ENCODE assay signal across 24 mouse cellular contexts in the genomic region with DNA sequence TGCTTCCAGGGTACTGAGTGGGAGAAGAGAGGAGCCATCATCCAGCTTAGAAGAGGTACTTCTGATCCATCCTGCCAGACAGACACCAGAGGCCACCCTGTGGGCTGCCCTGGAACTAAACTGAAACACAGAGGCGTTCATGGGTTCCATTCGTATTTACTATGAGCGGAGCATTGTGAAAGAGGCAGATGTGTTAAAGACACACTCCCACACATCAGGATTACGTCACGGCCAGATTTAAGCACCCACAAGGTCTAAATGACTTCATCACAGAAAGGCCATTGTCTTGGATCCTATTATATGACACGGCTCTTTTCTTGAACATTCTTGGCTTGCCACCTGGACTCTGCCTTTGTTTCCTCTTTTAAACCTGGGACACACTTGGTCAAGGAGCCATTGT.
DNase-seq lines count a peak whose midpoint lies in the region; ATAC-seq and TF ChIP-seq lines count a peak whose summit lies in the region.
"Had no signal": no experiment of that assay in that cellular context is flagged by ENCODE, and none has a peak within 500 bp of the region (broad histone marks: within the 10 kb centered on the region; RNA-seq: fewer than 3 reads in every experiment).

No protein-coding gene starts in this region.

- 73% methylated on average over 6 of the region's 6 CpGs for WGBS in forebrain, embryonic 15.5 days
- 73% methylated on average over 6 of the region's 6 CpGs for WGBS in forebrain, embryonic 16.5 days
- 82% methylated on average over 6 of the region's 6 CpGs for WGBS in intestine, postnatal 0 days
- WGBS in intestine, embryonic 15.5 days, result 86% methylated on average over 6 of the region's 6 CpGs

- H3K4me1 ChIP-seq in forebrain, embryonic 15.5 days, result no peaks in the 10 kb centered on the region; the same call in 1 of the 2 replicates
- H3K4me1 ChIP-seq in forebrain, embryonic 16.5 days (replicated peaks; ENCODE audit: control insufficient read depth, insufficient read depth, low read length), result no peaks in the 10 kb centered on the region
- H3K4me1 ChIP-seq in intestine, postnatal 0 days (replicated peaks; ENCODE audit: control insufficient read depth, insufficient read depth, low read length), result no peaks in the 10 kb centered on the region
- peaks cover 7% of the 10 kb centered on the region; the same call in 1 of the 2 replicates for H3K4me1 ChIP-seq in intestine, embryonic 15.5 days (replicated peaks)
- H3K4me1 ChIP-seq: forebrain, embryonic 12.5 days; hindbrain, embryonic 12.5 days; neural tube, embryonic 13.5 days had no signal

- 0 out of 2 replicates have a peak, but pooled peaks have one; percentile 7 for TF ChIP-seq CTCF in intestine, postnatal 0 days (IDR thresholded peaks at IDR 0.05; ENCODE audit: low read depth)

- no peaks in the 10 kb centered on the region for H3K36me3 ChIP-seq in forebrain, embryonic 15.5 days
- no peaks in the 10 kb centered on the region for H3K36me3 ChIP-seq in forebrain, embryonic 16.5 days (ENCODE audit: control insufficient read depth, insufficient read depth)
- H3K36me3 ChIP-seq in intestine, postnatal 0 days (ENCODE audit: control insufficient read depth, insufficient read depth), result no peaks in the 10 kb centered on the region
- H3K36me3 ChIP-seq in intestine, embryonic 15.5 days, result no peaks in the 10 kb centered on the region
- H3K36me3 ChIP-seq: embryonic facial prominence, embryonic 12.5 days; forebrain, embryonic 12.5 days; hindbrain, embryonic 12.5 days; neural tube, embryonic 13.5 days had no signal

- DNase-seq in 3T3-L1 (ENCODE audit: low read depth, low spot score), result peak; percentile 3
- DNase-seq in fat pad, adult 2 months (ENCODE audit: extremely low read depth, low read depth, low spot score), result peak; percentile 46
- no peak for DNase-seq in ovary, postnatal 10 days (ENCODE audit: low spot score)
- DNase-seq: adrenal gland, adult 8-10 months; cerebellum, adult 18-20 months; cerebellum, postnatal 14 days; gastrocnemius, adult 2 months; kidney, adult 18-20 months; kidney, postnatal 10 days; lung, adult 18-20 months; lung, postnatal 4 days; midbrain, embryonic 14.5 days; thymus, adult 18-20 months; thymus, postnatal 36 days had no signal

- ATAC-seq in forebrain, embryonic 15.5 days (replicated peaks), result 0 out of 2 replicates have a peak, but pooled peaks have one; percentile 19
- ATAC-seq in forebrain, embryonic 16.5 days, result no peak
- no peak for ATAC-seq in intestine, postnatal 0 days
- ATAC-seq in intestine, embryonic 15.5 days, result no peak
- ATAC-seq: activated CD4-positive, CD25-positive, alpha-beta regulatory T cell, adult 4 months had no signal

- no peaks in the 10 kb centered on the region for H3K9me3 ChIP-seq in forebrain, embryonic 15.5 days
- H3K9me3 ChIP-seq in forebrain, embryonic 16.5 days (ENCODE audit: control insufficient read depth, low read length), result no peaks in the 10 kb centered on the region
- no peaks in the 10 kb centered on the region for H3K9me3 ChIP-seq in intestine, postnatal 0 days (ENCODE audit: control insufficient read depth)
- H3K9me3 ChIP-seq in intestine, embryonic 15.5 days, result no peaks in the 10 kb centered on the region
- H3K9me3 ChIP-seq: embryonic facial prominence, embryonic 12.5 days; forebrain, embryonic 12.5 days; hindbrain, embryonic 12.5 days; neural tube, embryonic 13.5 days had no signal

- H3K4me3 ChIP-seq in forebrain, embryonic 15.5 days, result no peak overlapping the region
- no peak overlapping the region for H3K4me3 ChIP-seq in forebrain, embryonic 16.5 days (replicated peaks; ENCODE audit: low read length)
- no peak overlapping the region for H3K4me3 ChIP-seq in intestine, postnatal 0 days (ENCODE audit: low read depth, low read length)
- no peak overlapping the region for H3K4me3 ChIP-seq in intestine, embryonic 15.5 days (replicated peaks)
- H3K4me3 ChIP-seq: embryonic facial prominence, embryonic 12.5 days; forebrain, embryonic 12.5 days; gastrocnemius, adult 2 months; hindbrain, embryonic 12.5 days; myocyte; neural tube, embryonic 13.5 days had no signal

- no peak overlapping the region for H3K9ac ChIP-seq in forebrain, embryonic 15.5 days (replicated peaks)
- H3K9ac ChIP-seq in forebrain, embryonic 16.5 days (replicated peaks; ENCODE audit: low read depth, low read length), result no peak overlapping the region
- no peak overlapping the region for H3K9ac ChIP-seq in intestine, postnatal 0 days (ENCODE audit: low read depth, low read length)
- no peak overlapping the region for H3K9ac ChIP-seq in intestine, embryonic 15.5 days
- H3K9ac ChIP-seq: embryonic facial prominence, embryonic 12.5 days; forebrain, embryonic 12.5 days; hindbrain, embryonic 12.5 days; neural tube, embryonic 13.5 days had no signal

- H3K27ac ChIP-seq in forebrain, embryonic 15.5 days (replicated peaks), result no peak overlapping the region
- H3K27ac ChIP-seq in forebrain, embryonic 16.5 days (ENCODE audit: low read length), result no peak overlapping the region
- H3K27ac ChIP-seq in intestine, postnatal 0 days (ENCODE audit: low read depth, low read length), result no peak overlapping the region
- H3K27ac ChIP-seq in intestine, embryonic 15.5 days, result no peak overlapping the region
- H3K27ac ChIP-seq: embryonic facial prominence, embryonic 12.5 days; forebrain, embryonic 12.5 days; gastrocnemius, adult 2 months; hindbrain, embryonic 12.5 days; neural tube, embryonic 13.5 days had no signal

- no peak overlapping the region for H3K4me2 ChIP-seq in forebrain, embryonic 15.5 days (replicated peaks)
- H3K4me2 ChIP-seq in forebrain, embryonic 16.5 days (ENCODE audit: low read length), result no peak overlapping the region
- no peak overlapping the region for H3K4me2 ChIP-seq in intestine, postnatal 0 days (replicated peaks; ENCODE audit: low read depth)
- H3K4me2 ChIP-seq in intestine, embryonic 15.5 days (replicated peaks), result no peak overlapping the region
- H3K4me2 ChIP-seq: embryonic facial prominence, embryonic 12.5 days; forebrain, embryonic 12.5 days; hindbrain, embryonic 12.5 days; neural tube, embryonic 13.5 days had no signal

- H3K27me3 ChIP-seq in forebrain, embryonic 15.5 days, result no peaks in the 10 kb centered on the region
- no peaks in the 10 kb centered on the region for H3K27me3 ChIP-seq in forebrain, embryonic 16.5 days (replicated peaks; ENCODE audit: control insufficient read depth, insufficient read depth, low read length)
- H3K27me3 ChIP-seq in intestine, postnatal 0 days (replicated peaks; ENCODE audit: control insufficient read depth, insufficient read depth, low read length), result no peaks in the 10 kb centered on the region
- H3K27me3 ChIP-seq in intestine, embryonic 15.5 days (replicated peaks), result no peaks in the 10 kb centered on the region
- H3K27me3 ChIP-seq: embryonic facial prominence, embryonic 12.5 days; forebrain, embryonic 12.5 days; hindbrain, embryonic 12.5 days; neural tube, embryonic 13.5 days had no signal
